Mouse (Mus musculus): ENCODE data around the gene Mgat3.

The Mgat3 gene

DNA sequence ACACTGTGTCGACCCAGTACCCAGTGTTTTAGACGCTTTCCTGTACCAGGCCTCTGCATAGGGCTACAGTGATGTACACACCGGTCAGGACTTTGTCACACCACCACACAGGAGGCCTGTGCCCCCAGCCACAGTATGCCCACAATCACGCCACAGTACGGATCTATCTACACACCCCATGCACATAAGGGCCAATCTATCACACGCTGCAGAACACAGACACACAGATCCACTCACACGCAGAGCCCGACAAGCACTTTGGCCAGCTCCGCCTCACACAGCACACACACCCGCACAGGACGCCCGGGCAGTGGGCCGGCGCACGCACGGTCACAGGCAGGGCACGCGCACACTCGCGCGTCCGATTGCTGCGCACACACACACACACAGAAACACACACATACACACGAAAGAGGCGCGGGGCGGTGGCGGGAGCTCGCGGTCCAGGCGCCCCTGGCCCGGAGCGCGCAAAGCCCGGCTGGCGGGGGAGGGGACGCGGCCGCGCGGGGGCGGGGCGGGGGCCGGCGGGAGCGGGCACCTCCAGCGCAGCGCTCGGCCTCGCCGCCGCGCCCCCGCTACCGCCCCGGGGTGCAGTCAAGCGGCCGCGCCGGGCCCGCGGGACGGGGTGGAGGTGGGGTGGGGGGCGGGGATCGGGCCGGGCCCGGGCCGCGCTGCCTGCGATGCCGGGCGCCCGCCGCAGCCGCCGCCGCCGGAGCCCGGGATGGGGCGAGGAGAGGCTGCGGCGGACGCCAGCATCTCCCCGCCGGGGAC lies at the start of gene Mgat3:
Gene Mgat3 (plus strand): TSS at position 721 of the 771 bp plus-strand sequence.
- no peak for DNase-seq (ENCODE audit: low read depth, low spot score)

DNA sequence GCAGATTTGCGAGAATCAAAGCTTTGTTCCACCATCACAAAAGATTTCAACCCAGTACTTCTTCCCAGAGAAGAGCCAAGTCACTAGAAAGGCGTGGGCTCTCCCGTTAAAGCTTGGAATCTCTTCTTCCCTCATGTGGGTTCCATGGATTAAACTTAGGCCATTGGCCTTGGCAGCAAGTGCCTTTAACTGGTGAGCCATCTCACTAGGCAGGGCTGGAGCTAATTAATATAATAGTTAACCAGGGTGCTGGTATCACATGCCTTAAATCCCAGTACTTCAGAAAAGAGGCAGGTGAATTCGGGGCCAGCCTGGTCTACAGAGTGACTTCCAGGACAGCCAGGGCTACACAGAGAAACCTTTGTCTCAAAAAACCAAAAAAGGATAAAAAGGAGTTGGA lies 48.9 kb upstream of the Mgat3 start:
- no peak for DNase-seq (ENCODE audit: low read depth, low spot score)

DNA sequence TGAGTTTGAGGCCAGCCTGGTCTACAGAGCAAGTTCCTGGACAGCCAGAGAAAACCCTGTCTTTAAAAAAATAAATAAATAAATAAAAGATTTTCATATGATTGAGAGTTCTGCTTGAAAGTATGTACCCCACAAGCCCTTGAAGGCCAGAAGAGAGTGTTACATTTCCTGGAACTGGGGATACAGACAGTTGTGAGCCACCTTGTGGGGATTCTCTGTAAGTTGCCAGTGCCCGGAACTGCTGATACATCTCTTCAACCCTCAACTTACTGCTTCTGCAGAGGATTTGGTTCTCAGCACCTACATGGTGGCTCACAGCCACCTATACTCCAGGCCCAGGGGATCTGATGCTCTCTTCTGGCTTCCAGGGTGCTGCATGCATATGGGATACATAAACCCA lies 46.3 kb upstream of the Mgat3 start:
- DNase-seq (ENCODE audit: low read depth, low spot score): no peak

DNA sequence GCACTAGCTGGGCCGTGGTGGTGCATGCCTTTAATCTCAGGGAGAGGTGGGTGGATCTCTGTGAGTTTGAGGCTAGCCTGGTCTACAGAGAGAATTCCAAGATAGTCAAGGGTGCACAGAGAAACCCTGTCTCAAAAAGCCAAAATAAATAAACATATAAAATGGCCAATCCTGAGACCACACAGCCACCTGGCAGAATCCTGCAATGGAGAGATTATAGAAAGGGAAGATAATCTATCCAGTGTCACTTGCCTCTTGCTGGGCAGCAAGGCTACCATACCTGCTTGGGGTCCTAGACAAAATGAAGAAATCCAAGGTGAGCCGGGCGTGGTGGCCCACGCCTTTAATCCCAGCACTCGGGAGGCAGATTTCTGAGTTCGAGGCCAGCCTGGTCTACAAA lies 43.5 kb upstream of the Mgat3 start:
- DNase-seq (ENCODE audit: low read depth, low spot score): no peak

DNA sequence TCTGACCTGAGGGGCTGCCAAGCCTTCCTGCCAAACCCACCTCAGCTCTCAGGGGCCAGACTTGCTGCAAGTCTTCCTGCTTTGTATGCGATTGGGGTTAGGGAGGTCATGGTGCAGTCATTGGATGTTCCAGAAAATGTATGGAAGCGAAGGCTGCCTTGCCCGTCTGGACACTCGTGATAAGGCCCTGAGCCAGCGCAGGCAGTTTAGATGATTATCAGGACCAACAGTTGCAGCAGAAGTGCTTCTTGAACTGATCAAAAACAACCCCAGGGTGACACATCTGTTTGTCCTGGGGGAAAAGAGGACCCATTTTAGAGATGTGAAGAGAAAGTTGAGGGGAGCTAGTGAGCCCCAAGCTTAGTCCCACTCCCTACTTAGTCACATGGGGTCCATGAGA lies 42.8 kb upstream of the Mgat3 start:
- peak; percentile 74 for DNase-seq (ENCODE audit: low read depth, low spot score)

DNA sequence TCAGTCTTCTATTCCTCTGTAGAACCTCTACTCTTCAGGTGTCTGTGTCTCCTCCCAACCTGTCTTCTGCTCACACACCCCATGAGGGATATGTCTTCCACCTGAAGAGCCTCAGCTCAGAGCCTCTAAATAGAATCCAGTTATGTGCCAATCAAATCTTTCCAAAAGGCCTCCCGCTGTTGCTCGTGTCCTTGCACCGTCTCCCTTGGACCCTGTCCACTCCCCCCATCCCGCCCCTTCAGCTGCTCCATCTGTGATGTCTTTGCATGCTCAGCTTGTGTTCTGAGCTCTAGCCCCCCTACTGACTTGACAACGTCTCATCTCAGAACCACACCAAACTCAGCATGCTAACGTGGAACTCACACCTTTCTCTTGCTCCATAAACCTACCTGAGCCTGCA lies 42.1 kb upstream of the Mgat3 start:
- DNase-seq (ENCODE audit: low read depth, low spot score): no peak

DNA sequence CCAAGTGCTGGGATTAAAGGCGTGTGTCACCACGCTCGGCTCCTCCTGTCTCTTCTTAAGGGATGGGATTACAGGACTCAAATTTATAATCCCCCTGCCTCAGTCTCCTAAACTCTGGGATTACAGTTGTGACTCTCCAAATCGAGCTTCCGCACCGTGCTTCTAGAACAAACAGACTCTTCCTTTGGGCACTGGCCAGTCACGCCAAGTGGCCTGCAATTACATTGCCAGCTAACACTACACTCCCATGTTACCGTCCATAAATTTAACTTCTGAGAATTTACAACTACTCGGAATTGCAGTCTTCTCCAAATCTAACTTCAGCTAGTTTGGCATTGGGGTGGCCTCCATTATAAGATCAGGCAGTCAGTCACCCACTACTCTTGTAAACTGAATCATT lies 41.1 kb upstream of the Mgat3 start:
- no peak for DNase-seq (ENCODE audit: low read depth, low spot score)

DNA sequence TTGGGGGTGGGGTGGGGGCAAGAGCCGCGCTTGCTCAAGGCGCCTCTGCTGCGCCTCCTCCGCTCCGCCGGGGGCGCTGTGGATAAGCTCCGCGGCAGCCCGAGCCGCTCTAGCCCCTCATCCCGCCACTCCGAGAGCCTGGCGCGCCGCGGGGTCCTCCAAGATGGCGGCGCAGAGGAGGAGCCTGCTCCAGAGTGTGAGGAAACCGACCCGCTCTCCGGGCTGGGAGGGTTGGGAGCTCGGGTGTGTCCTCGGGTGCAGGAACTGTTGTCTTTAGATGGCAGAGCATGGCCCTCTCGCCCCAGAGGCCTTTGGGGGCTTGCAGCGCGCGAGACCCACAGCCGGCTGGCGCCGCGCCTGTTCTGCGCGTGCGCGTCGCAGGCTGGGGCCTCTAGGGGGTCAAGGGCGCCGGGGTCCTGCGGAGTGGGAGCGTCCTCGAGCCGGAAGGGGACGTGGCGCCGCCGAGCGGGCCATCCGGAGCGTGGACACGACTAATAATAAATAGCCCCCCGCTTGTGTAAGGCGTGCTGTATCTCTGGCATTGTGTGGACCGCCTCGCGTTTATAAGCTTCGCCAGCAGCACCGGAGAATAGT lies 40.4 kb upstream of the Mgat3 start, which contains the start of gene Tab1:
Gene Tab1 (plus strand): TSS at position 135 of the 594 bp plus-strand sequence.
- peak; percentile 79 for DNase-seq (ENCODE audit: low read depth, low spot score)

DNA sequence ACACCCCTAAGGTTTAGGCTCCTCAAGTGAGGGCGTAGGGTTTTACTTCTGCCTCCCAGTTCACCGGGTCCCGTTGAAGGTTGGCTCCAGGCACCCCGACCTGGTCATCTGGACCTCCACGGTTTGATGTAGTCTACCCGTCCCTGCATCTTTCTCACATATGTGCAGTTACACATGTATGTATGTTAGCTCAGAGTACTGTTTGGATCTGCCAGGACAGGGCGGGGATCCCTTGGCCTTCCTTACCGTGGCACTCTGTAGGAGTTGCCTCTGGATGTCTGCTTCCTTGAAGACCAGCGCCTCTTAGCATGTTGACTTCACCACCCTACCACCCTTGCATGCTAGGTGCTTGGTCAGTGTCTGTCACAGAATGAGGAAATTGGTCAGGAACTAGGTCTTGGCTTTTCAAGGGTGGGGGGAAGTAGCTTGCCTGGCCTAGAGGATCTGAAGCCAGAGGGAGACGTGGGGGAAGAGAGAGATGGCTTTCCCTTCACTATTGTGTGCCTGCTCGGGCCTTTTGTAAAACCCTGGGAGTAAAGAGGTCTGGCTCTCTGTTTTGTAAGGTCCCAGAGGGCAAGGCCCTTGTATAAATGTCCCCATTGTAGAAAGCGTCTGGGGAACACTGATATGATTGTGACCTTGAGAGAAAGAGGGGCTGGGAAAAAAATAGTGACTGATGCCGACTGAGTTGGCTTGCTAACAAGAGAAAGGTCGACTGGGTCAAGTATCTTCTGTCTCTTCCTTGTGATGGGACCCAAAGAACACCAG lies 39.7 kb upstream of the Mgat3 start:
- DNase-seq (ENCODE audit: low read depth, low spot score): no peak

DNA sequence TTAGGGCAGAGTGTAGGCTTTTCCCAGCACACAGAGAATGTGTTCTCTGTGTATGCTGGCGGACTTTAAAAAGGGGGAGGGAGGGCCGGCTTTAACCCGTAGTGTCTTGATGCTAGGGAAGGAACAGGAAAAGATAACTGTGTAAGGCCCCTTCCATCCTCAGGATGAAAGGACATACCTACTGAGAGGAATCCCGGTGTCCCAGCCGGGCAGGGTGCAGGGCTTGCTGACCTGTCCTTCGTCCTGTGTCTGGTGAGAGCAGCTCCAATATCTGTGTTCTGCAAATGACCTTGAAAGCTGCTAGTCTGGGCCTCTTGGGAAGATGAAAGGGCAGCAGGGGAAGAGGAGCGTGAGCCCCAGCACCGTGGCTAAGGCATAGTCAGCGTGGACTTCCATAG lies 39.1 kb upstream of the Mgat3 start:
- no peak for DNase-seq (ENCODE audit: low read depth, low spot score)

DNA sequence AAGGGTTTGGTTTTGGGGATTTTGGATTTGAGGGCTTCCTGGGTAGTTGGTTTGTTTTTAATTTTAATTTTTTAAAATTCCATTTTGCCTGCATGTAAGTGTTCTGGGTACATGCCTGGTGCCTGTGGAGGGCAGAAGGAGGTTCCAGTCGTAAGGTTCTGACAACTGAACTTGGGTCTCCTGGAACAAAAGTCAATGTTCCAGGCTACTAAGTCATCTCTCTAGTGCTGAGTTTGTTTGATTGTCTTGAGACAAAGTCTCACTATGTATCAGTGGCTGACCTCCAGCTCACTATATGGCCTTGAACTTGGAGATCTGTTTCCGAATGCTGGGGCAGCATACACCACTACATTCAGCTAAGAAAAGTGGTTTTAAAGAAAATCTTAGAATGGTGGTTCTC lies 38.0 kb upstream of the Mgat3 start:
- no peak for DNase-seq (ENCODE audit: low read depth, low spot score)

DNA sequence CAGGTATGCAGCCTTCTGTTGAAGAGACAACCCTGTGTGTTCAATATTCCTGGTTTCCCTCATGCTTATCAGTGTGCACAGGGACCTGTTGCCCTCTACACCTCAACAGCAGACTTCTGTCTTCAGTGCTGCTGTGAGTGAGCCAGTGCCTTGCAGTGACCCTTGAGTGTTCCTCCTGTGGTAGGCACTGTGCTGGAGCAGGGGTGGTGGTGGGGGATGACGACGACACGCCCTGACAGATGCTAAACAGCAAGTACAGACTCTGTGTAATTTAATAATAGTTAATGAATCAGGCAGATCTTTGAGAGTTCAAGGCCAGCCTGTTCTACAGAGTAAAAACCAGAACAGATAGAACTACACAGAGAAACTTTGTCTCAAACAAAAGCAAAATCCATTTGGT lies 36.9 kb upstream of the Mgat3 start:
- DNase-seq (ENCODE audit: low read depth, low spot score): no peak

DNA sequence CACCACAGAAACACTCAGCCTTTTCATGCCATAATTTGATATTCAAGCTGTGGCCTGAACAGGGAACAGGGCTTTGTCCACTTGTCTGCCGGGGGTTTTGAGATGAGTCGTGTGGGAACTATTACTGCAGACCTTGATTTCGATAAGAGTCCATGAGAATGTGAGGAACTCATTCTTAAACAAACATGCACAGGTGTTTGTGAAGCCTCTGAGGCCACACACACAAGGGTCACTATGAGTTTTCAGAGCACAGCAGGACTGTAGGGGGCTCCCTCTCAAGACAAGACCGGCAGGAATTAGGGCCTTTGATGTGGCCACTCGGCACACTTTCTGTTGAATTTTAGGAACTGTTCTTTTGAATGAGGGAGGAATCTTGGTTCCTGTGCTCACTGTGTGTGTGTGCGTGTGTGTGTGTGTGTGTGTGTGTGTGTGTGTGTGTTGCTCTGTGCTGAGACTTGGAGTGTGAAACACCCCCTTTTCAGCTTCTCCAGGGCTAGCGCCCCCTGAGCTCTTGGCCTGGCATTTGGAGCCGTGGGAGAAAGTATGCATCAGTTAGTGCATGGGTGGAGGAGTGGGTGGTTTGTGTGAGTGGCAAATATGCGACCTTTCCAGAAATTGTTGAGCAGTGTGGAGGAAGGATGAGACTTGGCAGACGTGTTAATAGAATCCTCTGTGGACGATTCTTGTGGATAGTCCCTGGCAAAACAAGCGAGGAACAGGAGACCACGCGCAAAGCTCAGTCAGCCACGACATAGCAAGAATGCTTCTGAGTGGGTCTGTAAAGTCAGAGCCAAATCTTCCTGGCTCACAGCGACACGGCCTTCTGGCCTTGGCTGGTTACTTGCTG lies 35.4 kb upstream of the Mgat3 start:
- DNase-seq (ENCODE audit: low read depth, low spot score): no peak

DNA sequence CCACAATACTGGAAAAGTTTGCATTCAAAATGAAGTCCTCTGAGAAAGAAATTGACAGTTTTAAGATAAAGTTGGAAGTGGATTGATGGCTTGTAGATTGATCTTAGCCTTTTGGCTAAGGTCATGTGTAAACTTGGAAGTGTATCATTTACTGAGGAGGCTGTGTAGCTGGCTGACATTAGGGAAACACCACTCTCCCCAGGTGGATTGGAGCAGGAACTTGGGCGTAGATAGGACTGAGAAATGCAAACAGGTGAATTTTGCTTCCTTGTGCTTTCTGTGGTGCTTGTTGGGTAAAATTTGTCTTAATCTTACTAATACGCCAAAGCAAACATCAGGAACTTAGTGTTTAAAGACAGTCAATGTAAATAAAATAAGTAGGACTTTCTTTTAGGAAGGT lies 33.2 kb upstream of the Mgat3 start:
- no peak for DNase-seq (ENCODE audit: low read depth, low spot score)

DNA sequence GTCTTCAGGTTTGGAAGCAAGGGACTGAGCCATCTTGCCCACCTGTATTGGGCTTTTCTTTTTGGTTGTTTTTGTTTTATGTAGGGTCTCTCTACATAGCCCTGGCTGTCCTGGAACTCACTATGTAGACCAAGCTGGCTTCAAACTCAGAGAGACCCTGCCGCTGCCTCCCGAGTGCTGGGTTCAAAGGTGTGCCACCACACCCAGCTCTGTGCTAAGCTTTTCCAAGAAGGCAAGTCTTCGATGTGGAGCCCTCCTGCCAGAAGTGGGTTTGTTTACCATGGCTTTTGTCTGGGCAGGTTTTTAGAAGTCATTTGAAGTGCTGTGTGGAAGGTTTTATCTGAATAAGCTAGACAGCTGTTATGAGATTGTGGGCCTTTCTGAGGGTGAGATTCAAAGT lies 32.6 kb upstream of the Mgat3 start:
- DNase-seq (ENCODE audit: low read depth, low spot score): no peak

DNA sequence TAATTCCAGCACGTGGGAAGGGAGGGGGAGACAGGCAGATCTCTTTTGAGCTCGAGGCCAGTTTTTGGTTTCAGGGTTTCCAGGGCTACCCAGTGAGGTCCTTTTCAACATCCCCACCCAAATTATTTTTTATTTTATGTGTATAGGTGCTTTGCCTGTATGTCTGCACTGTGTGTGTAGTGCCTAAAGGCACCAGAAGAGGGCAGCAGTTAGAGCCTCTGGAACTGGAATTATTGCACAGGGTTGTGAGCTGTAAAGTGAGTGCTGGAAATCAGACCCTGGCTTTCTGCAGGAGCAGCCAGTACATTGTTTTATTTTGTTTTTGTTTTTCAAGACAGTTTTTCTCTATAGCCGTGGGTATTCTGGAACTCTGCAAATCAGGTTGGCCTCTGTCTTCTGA lies 31.4 kb upstream of the Mgat3 start:
- no peak for DNase-seq (ENCODE audit: low read depth, low spot score)

DNA sequence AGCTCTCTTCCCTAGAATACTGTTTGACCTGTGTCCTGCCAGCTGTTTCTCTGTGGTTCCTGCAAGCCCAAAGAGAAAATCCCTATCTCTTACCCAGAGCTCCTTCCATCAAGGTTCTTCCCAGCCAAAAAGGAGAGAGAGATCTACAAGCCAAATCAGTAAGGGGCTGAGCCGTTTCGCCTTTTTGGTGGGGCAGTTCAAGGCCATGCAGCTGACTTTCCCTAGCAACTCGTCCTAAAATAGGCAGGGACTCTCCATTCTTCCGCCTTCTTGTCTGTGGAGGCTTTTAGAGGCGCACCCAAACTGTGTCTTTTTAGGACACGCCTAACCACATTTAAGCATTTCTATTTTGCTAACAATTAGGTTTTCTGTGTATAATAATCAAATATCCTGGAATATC lies 29.8 kb upstream of the Mgat3 start:
- DNase-seq (ENCODE audit: low read depth, low spot score): no peak

DNA sequence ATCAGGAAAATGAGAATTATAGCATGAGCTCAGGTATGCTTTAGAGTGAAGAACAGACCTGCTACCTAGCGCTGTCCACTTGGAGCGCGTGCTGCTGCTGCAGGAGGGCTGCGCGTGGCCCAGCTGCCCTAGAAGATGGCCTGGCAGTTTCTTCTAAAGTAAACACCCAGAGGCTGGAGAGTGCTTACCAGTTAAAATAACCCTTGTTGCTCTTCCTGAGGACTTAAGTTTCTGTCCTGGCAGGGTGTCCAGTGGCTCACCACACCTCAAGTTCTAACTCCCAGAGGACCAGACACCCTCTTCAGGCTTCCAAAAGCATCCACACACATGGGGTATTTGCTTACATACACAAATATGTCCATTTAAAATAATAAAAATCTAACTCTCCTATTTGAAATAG lies 28.1 kb upstream of the Mgat3 start:
- DNase-seq (ENCODE audit: low read depth, low spot score): no peak

DNA sequence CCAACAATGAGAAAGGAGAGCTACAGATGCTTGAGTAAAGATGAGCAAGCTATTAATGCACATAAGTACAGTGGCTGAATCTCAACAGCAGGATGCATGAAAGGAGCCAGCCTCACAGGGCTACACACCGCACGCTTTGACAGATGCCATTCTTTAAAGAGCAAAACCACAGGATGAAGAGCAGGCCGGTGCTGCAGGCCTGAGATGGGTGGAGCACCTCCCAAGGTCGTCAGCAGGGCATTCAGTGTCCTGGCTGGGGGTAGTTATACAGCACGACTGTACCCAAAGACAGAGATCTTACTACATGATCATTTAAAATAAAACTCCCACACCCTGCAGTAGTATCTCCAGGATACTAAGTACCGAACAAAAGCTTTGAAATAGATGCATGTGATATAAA lies 27.4 kb upstream of the Mgat3 start:
- DNase-seq (ENCODE audit: low read depth, low spot score): no peak

DNA sequence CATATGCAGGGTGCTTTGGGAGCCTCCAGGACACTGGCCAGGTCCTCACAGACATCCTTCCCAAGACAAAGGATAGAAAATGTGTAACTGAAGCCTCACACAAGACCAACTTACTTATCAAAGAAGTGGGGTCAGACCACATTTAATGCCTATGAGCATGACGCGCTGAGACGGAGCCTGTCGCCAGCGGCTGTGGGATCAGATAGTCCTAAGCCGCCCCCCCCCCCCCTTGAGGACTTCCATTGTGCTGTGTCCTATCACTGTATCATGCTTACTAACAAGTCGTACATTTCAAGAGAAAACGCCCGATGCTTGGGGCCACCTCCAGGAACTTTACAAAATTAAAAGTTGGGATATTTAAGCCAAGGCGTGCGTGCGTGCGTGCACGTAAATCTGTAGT lies 26.4 kb upstream of the Mgat3 start:
- no peak for DNase-seq (ENCODE audit: low read depth, low spot score)

DNA sequence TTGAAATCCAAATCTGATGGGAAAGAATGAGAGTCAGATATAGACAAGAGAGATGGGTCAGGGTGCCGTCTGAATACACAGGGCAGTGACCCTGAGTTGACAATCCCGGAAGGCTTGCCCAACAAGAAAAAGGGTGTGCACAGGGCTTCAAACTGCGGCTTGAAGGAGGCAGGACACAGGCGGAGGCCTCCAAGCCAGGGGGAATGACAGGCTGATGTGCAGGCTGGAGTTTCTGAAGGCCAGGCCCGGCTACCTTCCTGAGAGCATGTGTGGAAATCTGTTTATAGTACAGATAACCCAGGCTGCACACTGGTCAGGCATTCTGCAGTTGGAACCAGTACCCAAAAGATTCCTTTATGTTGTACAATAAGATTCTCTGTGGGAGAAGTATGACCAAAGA lies 26.0 kb upstream of the Mgat3 start:
- DNase-seq (ENCODE audit: low read depth, low spot score): no peak

DNA sequence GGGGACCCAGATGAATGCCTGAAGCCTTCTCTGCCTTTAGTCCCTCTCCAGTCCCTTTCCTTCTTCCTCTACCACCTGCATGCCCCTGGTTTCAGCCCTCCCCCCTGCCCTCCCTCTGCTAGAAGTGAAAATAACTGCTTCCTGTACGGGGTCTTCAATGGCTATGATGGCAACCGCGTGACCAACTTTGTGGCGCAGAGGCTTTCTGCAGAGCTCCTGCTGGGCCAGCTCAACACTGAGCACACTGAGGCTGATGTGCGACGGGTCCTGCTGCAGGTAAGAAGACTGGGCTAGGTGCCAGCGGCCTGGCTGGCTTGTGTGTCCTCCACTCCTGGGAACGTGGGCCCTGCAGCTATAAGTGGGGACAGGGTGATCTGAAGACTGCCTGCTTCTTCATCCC lies 25.0 kb upstream of the Mgat3 start:
- no peak for DNase-seq (ENCODE audit: low read depth, low spot score)

Data from c-Kit-negative CD71-positive TER-119-positive erythroid progenitor cells, embryonic 14.5 days (primary cell).